Mouse (Mus musculus) layer of hippocampus, adult 2 months (tissue): ENCODE measurements around the gene Gm7714. TPM values are rescaled to one million over a fixed set of nuclear protein-coding genes. Genes with fewer than 3 reads are reported as not detected.
A peak's percentile ranks its signal among the peaks of the same experiment; 100 is the strongest.
"Not testable (repeated sequence)": the region's sequence is repeated elsewhere in the genome, so short reads cannot be mapped to it uniquely, and the experiment has no call there.

Source experiments
- DNase-seq, 2 experiments: peaks; one replicate each; pipeline ENCODE4 v3.0.0; 2022; ENCODE audit warnings: low spot score in 2 of 2
- H3K27ac ChIP-seq: fragments of 200-600 bp; 2 replicates; pipeline ENCODE4 v1.8.1; 2022
- H3K4me3 ChIP-seq: fragments of 200-600 bp; 2 replicates; pipeline ENCODE4 v1.8.1; 2022; ENCODE audit warnings: mild to moderate bottlenecking
- CTCF ChIP-seq: fragments of 200-600 bp; conservative IDR thresholded peaks from 2 replicates; pipeline ENCODE4 v1.8.1; 2022; ENCODE audit warnings: antibody characterized with exemption, mild to moderate bottlenecking, moderate library complexity
- long read RNA-seq, 2 experiments: library from polyadenylated mRNA; stranded (forward); transcript quantifications; one replicate each; pipeline ENCODE4 v2.0.0; 2021; ENCODE audit warnings: borderline mapping rate in 2 of 2
- total RNA-seq, 2 experiments: library from RNA; stranded (reverse); gene quantifications; 2 replicates each; pipeline ENCODE4 v1.2.3; 2021

The Gm7714 gene
- not detected for total RNA-seq
- long read RNA-seq, experiment 1 = 0 reads
- long read RNA-seq, experiment 2 = 0 reads

GRCm38 (mm10) chr5:88268619-88269018 lies at the start of gene Gm7714:
TSS of gene Gm7714 (plus strand) at chr5:88268919.
- DNase-seq = no peak
- no peak within 1 kb of the TSS for H3K27ac ChIP-seq
- H3K4me3 ChIP-seq = no peak within 1 kb of the TSS
- no peak for TF ChIP-seq CTCF

- DNase-seq = peak; percentile 48 to 60
- TF ChIP-seq CTCF = no peak
- H3K27ac ChIP-seq = no peak overlapping the region
- H3K4me3 ChIP-seq = no peak overlapping the region
Measured at GRCm38 (mm10) chr5:88256475-88256874, 12.2 kb upstream of the Gm7714 start.

GRCm38 (mm10) chr5:88311307-88311706 lies 42.6 kb downstream of the Gm7714 start:
- not testable (repeated sequence) for DNase-seq, H3K4me3 ChIP-seq

GRCm38 (mm10) chr5:88317012-88317411 lies 48.3 kb downstream of the Gm7714 start, which contains the start of gene Prol1:
TSS of gene Prol1 (plus strand) at chr5:88317312.
- no peak for DNase-seq
- TF ChIP-seq CTCF = no peak
- no peak within 1 kb of the TSS for H3K27ac ChIP-seq

More at GRCm38 (mm10) chr5:88311307-88311706, 42.6 kb downstream of the Gm7714 start:
- not testable (repeated sequence) for H3K27ac ChIP-seq

More at GRCm38 (mm10) chr5:88317012-88317411, 48.3 kb downstream of the Gm7714 start, which contains the start of gene Prol1:
- no peak within 1 kb of the TSS for H3K4me3 ChIP-seq

Other genes starting within 250 kb of the Gm7714 start
- gene Smr2, start 182.4 kb upstream of the Gm7714 start, total RNA-seq = not detected
- gene Gm11116, start 157.4 kb upstream of the Gm7714 start, total RNA-seq = not detected
- gene Gm11115, start 114.8 kb upstream of the Gm7714 start, total RNA-seq = not detected
- not detected for gene Prol1, start 48.4 kb downstream of the Gm7714 start, total RNA-seq
- gene Amtn, start 107.2 kb downstream of the Gm7714 start, total RNA-seq = not detected
- gene Ambn, start 187.1 kb downstream of the Gm7714 start, total RNA-seq = not detected
- not detected for gene Enam, start 219.1 kb downstream of the Gm7714 start, total RNA-seq